Mouse (Mus musculus): Measurements from ENCODE around the gene Rarb. TPM values are rescaled to one million over a fixed set of nuclear protein-coding genes. Genes with fewer than 3 reads are reported as not detected.
"Not testable (repeated sequence)": the region's sequence is repeated elsewhere in the genome, so short reads cannot be mapped to it uniquely, and the experiment has no call there.

The Rarb gene
- polyA plus RNA-seq, 1 experiment from 2014 or later: 2.4 TPM

DNA sequence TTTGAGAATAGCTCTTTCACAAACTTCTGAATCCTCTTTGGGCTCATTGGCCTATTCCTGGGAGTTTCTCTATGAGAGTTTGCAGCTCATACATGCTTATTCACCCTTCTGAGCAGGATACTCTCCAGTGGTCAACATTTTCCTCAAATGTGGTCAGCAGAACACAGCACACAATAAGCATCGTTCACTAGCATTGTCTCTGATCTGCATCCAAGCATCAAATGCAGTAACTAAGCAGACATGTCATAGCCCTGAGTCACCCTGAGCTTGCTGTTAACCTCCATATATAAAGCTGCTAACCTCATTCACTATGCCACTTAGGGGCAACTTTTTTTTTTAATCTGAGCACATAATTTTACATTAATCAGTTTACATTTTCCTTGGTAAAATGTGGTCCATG, 53.1 kb downstream of the Rarb start:
- ATAC-seq (ENCODE audit: insufficient read depth): no peak

GRCm38 (mm10) chr14:16762773-16763172, 56.2 kb downstream of the Rarb start:
- Histone ChIP-seq H3K27me3 (no peaks in the 10 kb centered on the region), H3K4me2 (no peak overlapping the region), H3K4me3 (replicated peaks) (no peak overlapping the region), H3K36me3 (replicated peaks) (no peaks in the 10 kb centered on the region), H3K9ac (no peak overlapping the region), H3K27ac (replicated peaks) (no peak overlapping the region), H3K4me1 (replicated peaks) (no peaks in the 10 kb centered on the region), H3K9me3 (replicated peaks) (no peaks in the 10 kb centered on the region)
- no peak for ATAC-seq (ENCODE audit: insufficient read depth)

More for the DNA sequence above, 53.1 kb downstream of the Rarb start:
- H3K27ac ChIP-seq (replicated peaks): no peak overlapping the region
- WGBS (ENCODE audit: insufficient replicate concordance): 52% methylated on average over 1 of the region's 1 CpGs
- no peak overlapping the region for H3K4me2 ChIP-seq
- H3K4me3 ChIP-seq (replicated peaks): no peak overlapping the region
- no peaks in the 10 kb centered on the region for H3K9me3 ChIP-seq (replicated peaks)
- H3K27me3 ChIP-seq: no peaks in the 10 kb centered on the region
- no peaks in the 10 kb centered on the region for H3K4me1 ChIP-seq (replicated peaks)
- H3K36me3 ChIP-seq (replicated peaks): no peaks in the 10 kb centered on the region
- H3K9ac ChIP-seq: no peak overlapping the region

DNA sequence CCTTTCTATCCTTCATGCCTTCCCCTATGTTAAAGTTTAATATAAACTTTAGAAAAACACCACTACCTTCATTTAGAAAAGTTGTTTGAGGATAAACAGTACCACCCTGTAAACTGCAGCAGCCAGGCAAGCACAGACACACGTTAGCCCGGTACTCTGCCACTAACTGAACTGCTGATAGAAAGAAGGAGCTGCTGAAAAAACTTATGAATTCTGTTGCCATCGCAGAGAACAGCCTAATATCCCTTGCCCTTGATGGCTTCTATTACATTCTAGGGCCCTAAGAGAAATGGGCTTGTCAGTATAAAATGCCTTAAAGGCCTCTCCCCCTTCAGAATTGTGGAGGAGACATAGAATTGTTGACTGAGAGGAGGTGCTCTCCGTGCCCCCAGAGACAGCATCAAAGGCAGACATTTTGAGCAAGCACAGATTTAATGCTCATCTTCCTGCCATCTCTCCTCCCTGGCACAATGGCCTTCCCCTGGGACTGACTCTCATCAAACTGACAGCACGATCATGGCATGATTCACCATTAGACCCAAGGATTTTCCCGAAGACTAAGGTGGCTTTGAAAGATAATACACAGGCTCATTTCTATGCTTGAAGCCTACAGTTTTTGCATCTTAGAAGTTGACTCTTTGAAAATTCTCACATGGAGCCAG, 60.1 kb downstream of the Rarb start:
- 60% methylated on average over 6 of the region's 6 CpGs for WGBS (ENCODE audit: insufficient replicate concordance)
- Histone ChIP-seq H3K4me3 (replicated peaks) (no peak overlapping the region), H3K27ac (replicated peaks) (no peak overlapping the region), H3K4me1 (replicated peaks) (no peaks in the 10 kb centered on the region), H3K4me2 (no peak overlapping the region), H3K27me3 (no peaks in the 10 kb centered on the region), H3K36me3 (replicated peaks) (no peaks in the 10 kb centered on the region), H3K9me3 (replicated peaks) (no peaks in the 10 kb centered on the region), H3K9ac (no peak overlapping the region)
- no peak for ATAC-seq (ENCODE audit: insufficient read depth)

GRCm38 (mm10) chr14:16755601-16756000, 63.4 kb downstream of the Rarb start:
- not testable (repeated sequence) for H3K9me3 ChIP-seq (replicated peaks); H3K4me2 ChIP-seq; ATAC-seq (ENCODE audit: insufficient read depth); H3K4me1 ChIP-seq (replicated peaks); H3K27me3 ChIP-seq; H3K36me3 ChIP-seq (replicated peaks); H3K9ac ChIP-seq; H3K4me3 ChIP-seq (replicated peaks); H3K27ac ChIP-seq (replicated peaks)
- WGBS (ENCODE audit: insufficient replicate concordance): 75% methylated on average over 1 of the region's 1 CpGs

GRCm38 (mm10) chr14:16752648-16753047, 66.3 kb downstream of the Rarb start:
- Histone ChIP-seq H3K9ac (no peak overlapping the region), H3K27ac (replicated peaks) (no peak overlapping the region), H3K36me3 (replicated peaks) (no peaks in the 10 kb centered on the region), H3K27me3 (no peaks in the 10 kb centered on the region), H3K4me2 (no peak overlapping the region), H3K4me3 (replicated peaks) (no peak overlapping the region), H3K4me1 (replicated peaks) (no peaks in the 10 kb centered on the region), H3K9me3 (replicated peaks) (no peaks in the 10 kb centered on the region)
- WGBS (ENCODE audit: insufficient replicate concordance): 49% methylated on average over 1 of the region's 1 CpGs
- no peak for ATAC-seq (ENCODE audit: insufficient read depth)

DNA sequence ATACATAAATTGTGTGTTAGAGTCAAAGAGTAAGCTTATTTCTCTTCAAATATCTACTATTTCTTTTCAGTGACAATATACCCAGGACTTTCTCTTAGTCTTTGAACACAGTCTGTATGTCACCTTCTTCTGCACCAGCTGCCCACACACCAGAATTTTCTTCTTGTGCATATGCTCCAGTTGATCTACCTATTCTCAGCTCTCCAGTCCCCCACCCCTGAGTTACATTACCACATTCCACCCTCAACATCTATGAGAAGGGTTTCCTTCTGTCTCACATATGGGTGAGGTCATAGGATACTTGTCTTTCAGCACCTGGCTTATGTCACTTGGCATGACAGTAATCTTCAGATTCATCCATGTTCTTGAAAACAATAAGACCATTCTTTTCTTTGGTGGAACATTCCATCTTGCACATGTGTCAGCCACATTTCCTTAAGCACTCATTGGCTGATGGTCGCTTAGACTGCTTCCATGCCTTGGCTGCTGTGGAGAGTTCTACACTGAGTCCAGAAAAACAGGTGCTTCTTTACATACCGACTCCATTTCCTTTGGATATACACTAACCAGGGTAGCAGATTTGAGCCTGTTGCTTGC, 71.9 kb downstream of the Rarb start:
- no peaks in the 10 kb centered on the region for H3K9me3 ChIP-seq (replicated peaks)
- H3K27me3 ChIP-seq: no peaks in the 10 kb centered on the region
- H3K36me3 ChIP-seq (replicated peaks): no peaks in the 10 kb centered on the region
- no peak overlapping the region for H3K4me3 ChIP-seq (replicated peaks)
- H3K27ac ChIP-seq (replicated peaks): no peak overlapping the region
- H3K4me2 ChIP-seq: no peak overlapping the region
- WGBS (ENCODE audit: insufficient replicate concordance): 39% methylated on average over 2 of the region's 2 CpGs
- H3K9ac ChIP-seq: no peak overlapping the region
- H3K4me1 ChIP-seq (replicated peaks): no peaks in the 10 kb centered on the region
- ATAC-seq (ENCODE audit: insufficient read depth): no peak

GRCm38 (mm10) chr14:16740982-16741739, 77.8 kb downstream of the Rarb start:
- no peak for ATAC-seq (ENCODE audit: insufficient read depth)
- Histone ChIP-seq H3K4me1 (replicated peaks) (no peaks in the 10 kb centered on the region), H3K9ac (no peak overlapping the region), H3K27ac (replicated peaks) (no peak overlapping the region), H3K36me3 (replicated peaks) (no peaks in the 10 kb centered on the region), H3K4me2 (no peak overlapping the region), H3K4me3 (replicated peaks) (no peak overlapping the region), H3K9me3 (replicated peaks) (no peaks in the 10 kb centered on the region), H3K27me3 (no peaks in the 10 kb centered on the region)
- 56% methylated on average over 13 of the region's 13 CpGs for WGBS (ENCODE audit: insufficient replicate concordance)

- H3K36me3 ChIP-seq (replicated peaks): no peaks in the 10 kb centered on the region
- no peaks in the 10 kb centered on the region for H3K27me3 ChIP-seq
- no peaks in the 10 kb centered on the region for H3K9me3 ChIP-seq (replicated peaks)
- no peak overlapping the region for H3K4me3 ChIP-seq (replicated peaks)
- no peaks in the 10 kb centered on the region for H3K4me1 ChIP-seq (replicated peaks)
- ATAC-seq (ENCODE audit: insufficient read depth): no peak
- no peak overlapping the region for H3K4me2 ChIP-seq
- H3K27ac ChIP-seq (replicated peaks): no peak overlapping the region
- H3K9ac ChIP-seq: no peak overlapping the region
- WGBS (ENCODE audit: insufficient replicate concordance): 58% methylated on average over 1 of the region's 1 CpGs
Measured at GRCm38 (mm10) chr14:16738538-16738937, 80.4 kb downstream of the Rarb start.

DNA sequence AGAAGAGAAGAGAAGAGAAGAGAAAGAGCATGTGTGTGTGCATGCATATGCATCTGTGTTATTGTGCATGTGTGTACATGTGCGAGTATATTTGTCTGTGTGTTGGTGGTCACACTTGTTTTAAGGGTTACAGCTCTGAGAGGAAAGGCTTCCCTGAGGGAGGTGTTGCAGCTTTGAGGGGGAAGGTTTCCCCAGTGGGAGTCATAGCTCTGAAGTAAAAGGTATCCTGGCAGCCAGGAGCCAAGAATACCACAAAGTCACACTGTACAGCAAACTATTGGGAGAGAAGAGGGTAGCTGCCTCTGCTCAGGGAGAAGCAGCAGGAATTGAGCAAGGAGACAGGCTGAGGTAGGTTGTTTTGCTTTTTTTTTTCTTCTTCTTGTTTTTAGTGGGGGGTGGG, 81.2 kb downstream of the Rarb start:
- Histone ChIP-seq H3K9me3 (replicated peaks) (no peaks in the 10 kb centered on the region), H3K9ac (no peak overlapping the region), H3K4me1 (replicated peaks) (no peaks in the 10 kb centered on the region), H3K36me3 (replicated peaks) (no peaks in the 10 kb centered on the region), H3K4me3 (replicated peaks) (no peak overlapping the region), H3K27ac (replicated peaks) (no peak overlapping the region), H3K4me2 (no peak overlapping the region), H3K27me3 (no peaks in the 10 kb centered on the region)
- no peak for ATAC-seq (ENCODE audit: insufficient read depth)
- 64% methylated on average over 1 of the region's 1 CpGs for WGBS (ENCODE audit: insufficient replicate concordance)

DNA sequence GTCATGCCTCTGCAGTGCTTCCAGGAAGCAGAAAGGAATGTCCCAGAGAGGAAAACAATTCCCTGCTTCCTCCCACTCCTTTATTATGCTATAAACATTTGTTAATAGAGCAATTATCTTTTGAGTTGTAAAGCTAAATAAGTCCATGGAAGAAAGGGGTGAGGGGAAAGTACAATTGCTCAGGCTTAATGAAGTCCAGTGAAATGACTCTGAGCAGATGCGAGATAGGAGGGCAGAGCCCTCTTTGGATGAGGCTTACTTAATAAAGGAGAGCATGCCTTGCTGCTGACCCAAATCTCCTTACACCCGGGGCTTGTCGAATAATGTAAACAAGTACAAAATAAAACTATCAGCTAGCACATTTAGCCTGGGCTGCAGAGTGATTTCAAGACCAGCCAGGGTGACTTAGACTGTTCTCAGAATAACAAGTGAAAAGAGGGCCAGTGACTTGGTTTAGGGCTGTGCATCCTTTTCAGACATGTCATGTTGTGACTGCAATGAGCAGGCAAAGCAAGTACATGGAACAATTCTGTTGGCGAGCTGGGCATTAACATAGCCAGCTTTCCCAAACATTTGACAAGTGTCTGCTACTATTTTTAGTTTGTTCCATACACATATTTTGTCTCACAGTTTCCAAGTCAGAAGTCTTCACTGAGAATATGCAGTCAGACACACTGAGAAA, 83.5 kb downstream of the Rarb start:
- ATAC-seq (ENCODE audit: insufficient read depth): no peak
- Histone ChIP-seq H3K4me2 (no peak overlapping the region), H3K9ac (no peak overlapping the region), H3K27ac (replicated peaks) (no peak overlapping the region), H3K4me3 (replicated peaks) (no peak overlapping the region), H3K9me3 (replicated peaks) (no peaks in the 10 kb centered on the region), H3K36me3 (replicated peaks) (no peaks in the 10 kb centered on the region), H3K27me3 (no peaks in the 10 kb centered on the region), H3K4me1 (replicated peaks) (no peaks in the 10 kb centered on the region)
- 48% methylated on average over 4 of the region's 4 CpGs for WGBS (ENCODE audit: insufficient replicate concordance)

- Histone ChIP-seq H3K27ac (replicated peaks) (no peak overlapping the region), H3K4me3 (replicated peaks) (no peak overlapping the region), H3K9ac (no peak overlapping the region), H3K36me3 (replicated peaks) (no peaks in the 10 kb centered on the region), H3K27me3 (no peaks in the 10 kb centered on the region), H3K4me2 (no peak overlapping the region), H3K4me1 (replicated peaks) (no peaks in the 10 kb centered on the region), H3K9me3 (replicated peaks) (no peaks in the 10 kb centered on the region)
- ATAC-seq (ENCODE audit: insufficient read depth): no peak
- WGBS (ENCODE audit: insufficient replicate concordance): 40% methylated on average over 9 of the region's 9 CpGs
Measured at GRCm38 (mm10) chr14:16733595-16734298, 85.2 kb downstream of the Rarb start.
